Mouse (Mus musculus): Measurements from ENCODE around the gene Noc3l. TPM values are rescaled to one million over a fixed set of nuclear protein-coding genes. Genes with fewer than 3 reads are reported as not detected.

The Noc3l gene
- polyA plus RNA-seq (2012; rRNA removed; ENCODE audit: low replicate concordance), result 1.9 and 4.5 TPM in 2 replicates

DNA sequence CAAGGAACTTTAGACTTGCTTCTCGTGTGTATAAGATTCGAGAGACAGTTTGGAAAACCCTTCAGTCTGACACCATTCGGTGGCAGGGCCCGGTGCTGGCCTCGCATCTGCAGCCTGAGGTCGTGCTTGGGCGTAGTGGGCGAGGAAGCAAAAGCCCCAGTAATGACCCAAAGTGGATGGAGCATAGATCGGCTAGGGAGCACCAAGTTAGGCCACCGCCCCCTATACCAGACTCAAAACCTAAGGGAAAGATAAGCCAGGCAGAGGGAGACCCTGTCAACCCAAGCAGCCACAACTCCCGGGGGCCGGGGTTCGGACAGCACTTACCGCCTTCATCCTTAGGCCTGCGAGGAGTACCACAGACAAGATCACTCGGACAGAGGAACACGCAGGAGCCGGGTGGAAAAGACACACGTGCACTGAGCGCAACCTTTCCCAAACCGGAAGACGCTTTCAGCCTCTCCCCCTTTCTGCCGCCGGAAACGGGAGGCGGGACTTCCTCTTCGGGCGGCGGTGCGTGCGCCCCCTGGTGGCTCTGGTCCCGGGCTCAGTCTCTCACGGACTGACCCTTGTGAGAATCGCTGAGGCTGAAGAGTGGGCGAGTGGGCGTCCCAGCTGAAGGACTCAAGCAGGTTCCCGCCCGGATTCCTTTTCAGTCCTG lies at the start of gene Noc3l:
Gene Noc3l, minus strand, starts transcription at position 472 of the 661 bp plus-strand sequence.

DNA sequence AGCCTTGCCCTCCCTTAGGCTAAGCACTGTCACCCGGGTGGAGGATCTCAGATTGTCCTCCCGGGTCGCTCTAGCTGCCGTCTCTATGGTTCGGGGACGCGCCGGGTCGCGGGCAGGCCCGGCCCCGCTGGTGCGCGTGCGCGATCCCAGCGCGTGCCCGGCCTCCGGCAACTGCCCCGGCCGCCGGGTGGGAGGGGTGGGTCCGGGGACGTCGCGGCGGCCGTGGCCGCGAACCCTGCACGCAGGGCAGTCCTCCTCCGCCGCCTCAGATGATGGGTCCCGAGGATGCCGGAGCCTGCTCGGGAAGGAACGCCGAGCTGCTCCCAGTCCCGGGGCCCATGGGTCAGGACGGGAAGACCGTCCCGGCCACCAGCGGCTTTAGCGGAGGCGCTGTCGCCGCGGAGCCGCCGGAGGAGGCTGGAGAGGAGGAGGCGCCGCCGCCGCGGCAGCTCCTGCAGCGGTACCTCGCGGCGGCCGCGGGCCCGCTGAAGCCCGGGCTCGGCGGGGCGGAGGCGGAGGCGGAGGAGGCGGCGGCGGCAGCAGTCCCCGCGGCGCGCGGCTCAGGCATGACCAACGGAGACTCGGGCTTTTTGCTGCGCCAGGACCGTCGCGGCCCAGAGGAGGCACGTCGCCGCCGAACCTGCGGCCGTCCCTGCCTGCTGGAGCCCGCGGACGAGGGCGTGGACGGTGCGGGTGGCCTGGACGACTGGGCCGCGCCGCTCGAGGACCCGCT lies 17.6 kb upstream of the Noc3l start, which contains the start of gene Tbc1d12:
Gene Tbc1d12, plus strand, starts transcription at position 142 of the 733 bp plus-strand sequence.

Other genes with a start within 250 kb of the Noc3l start
- 2.3 and 6.0 TPM in 2 replicates for gene Tbc1d12, start 17.3 kb upstream of the Noc3l start, polyA plus RNA-seq (2012; rRNA removed; ENCODE audit: low replicate concordance)
- 0.42 and 1.1 TPM in 2 replicates for gene Hells, start 111.7 kb upstream of the Noc3l start, polyA plus RNA-seq (2012; rRNA removed; ENCODE audit: low replicate concordance)
- 0.08 TPM in 1 of 2 replicates, not detected in the other for gene Cyp2c55, start 187.8 kb upstream of the Noc3l start, polyA plus RNA-seq (2012; rRNA removed; ENCODE audit: low replicate concordance)
- not detected in 2 replicates for gene Cyp2c65, start 241.8 kb upstream of the Noc3l start, polyA plus RNA-seq (2012; rRNA removed; ENCODE audit: low replicate concordance)

Data from mammary gland, adult 2 months (tissue).